Comparison of ENCODE assay signal across 8 mouse cellular contexts in genomic region chr7:58843767-58844445, GRCm38 (mm10).
DNase-seq lines count a peak whose midpoint lies in the region; ATAC-seq lines count a peak whose summit lies in the region.

No protein-coding gene starts in this region.

- H3K27me3 ChIP-seq in forebrain, embryonic 10.5 days (ENCODE audit: poor library complexity, severe bottlenecking) = no peaks in the 10 kb centered on the region
- no peaks in the 10 kb centered on the region for H3K27me3 ChIP-seq in heart, embryonic 11.5 days (ENCODE audit: control insufficient read depth, insufficient read depth, low read length)
- no peaks in the 10 kb centered on the region for H3K27me3 ChIP-seq in limb, embryonic 10.5 days (ENCODE audit: low read depth, poor library complexity, severe bottlenecking)

- peak overlapping the region; percentile 24; the same call in 1 of the 2 replicates for H3K4me3 ChIP-seq in forebrain, embryonic 10.5 days
- no peak overlapping the region for H3K4me3 ChIP-seq in heart, embryonic 11.5 days (ENCODE audit: low read depth, low read length)
- 0 out of 2 replicates have a peak overlapping the region, but pooled peaks have one; percentile 8 for H3K4me3 ChIP-seq in limb, embryonic 10.5 days

- peak overlapping the region; percentile 78 for H3K27ac ChIP-seq in forebrain, embryonic 10.5 days
- H3K27ac ChIP-seq in heart, embryonic 11.5 days (ENCODE audit: low read depth, low read length) = peak overlapping the region; percentile 97
- H3K27ac ChIP-seq in limb, embryonic 10.5 days = no peak overlapping the region

- peak overlapping the region; percentile 44; the same call in 1 of the 2 replicates for H3K9ac ChIP-seq in heart, embryonic 11.5 days (ENCODE audit: low read depth, low read length)

- peak; percentile 62 for DNase-seq in urinary bladder, postnatal 14 days (ENCODE audit: low spot score)
- DNase-seq in urinary bladder, adult 2 months (ENCODE audit: low spot score) = no peak
- DNase-seq in forebrain, embryonic 10.5 days (ENCODE audit: extremely low spot score, low spot score) = peak; percentile 62
- peak; percentile 30 for DNase-seq in kidney, adult 9 months
- DNase-seq in limb, embryonic 10.5 days (ENCODE audit: low spot score) = peak; percentile 58
- DNase-seq in mesoderm, embryonic 11.5 days (ENCODE audit: low read depth, low spot score) = peak; percentile 88
- DNase-seq in right cerebral cortex, postnatal 14 days = peak; percentile 77

- peak overlapping the region; percentile 53 for H3K4me2 ChIP-seq in heart, embryonic 11.5 days

- no peaks in the 10 kb centered on the region for H3K9me3 ChIP-seq in forebrain, embryonic 10.5 days
- H3K9me3 ChIP-seq in heart, embryonic 11.5 days (replicated peaks; ENCODE audit: control insufficient read depth, low read length) = no peaks in the 10 kb centered on the region
- no peaks in the 10 kb centered on the region for H3K9me3 ChIP-seq in limb, embryonic 10.5 days (replicated peaks)

- H3K36me3 ChIP-seq in forebrain, embryonic 10.5 days (replicated peaks) = no peaks in the 10 kb centered on the region
- H3K36me3 ChIP-seq in heart, embryonic 11.5 days (ENCODE audit: control insufficient read depth, insufficient read depth, low read length) = no peaks in the 10 kb centered on the region
- no peaks in the 10 kb centered on the region for H3K36me3 ChIP-seq in limb, embryonic 10.5 days

- H3K4me1 ChIP-seq in forebrain, embryonic 10.5 days = peaks cover 28% of the 10 kb centered on the region
- H3K4me1 ChIP-seq in heart, embryonic 11.5 days (ENCODE audit: control insufficient read depth, insufficient read depth, low read length) = peaks cover 27% of the 10 kb centered on the region
- H3K4me1 ChIP-seq in limb, embryonic 10.5 days = peaks cover 18% of the 10 kb centered on the region

- peak; percentile 87 for ATAC-seq in heart, embryonic 11.5 days (replicated peaks; ENCODE audit: insufficient number of reproducible peaks, low FRiP score, low TSS enrichment)

- WGBS in forebrain, embryonic 10.5 days = 3% methylated on average over 9 of the region's 9 CpGs
- WGBS in heart, embryonic 11.5 days (ENCODE audit: insufficient replicate concordance) = 2% methylated on average over 9 of the region's 9 CpGs
- 10% methylated on average over 9 of the region's 9 CpGs for WGBS in limb, embryonic 10.5 days
